Mouse (Mus musculus) v-Abl transformed pro-B cells (cell line): ENCODE results near the gene Cdkl5.

Experiments used
- in situ Hi-C, 2 experiments: fragments of 400-800 bp; cut with MboI; formaldehyde crosslinking; loops; one replicate each; pipeline ENCODE4 v1.15.1; 2025; ENCODE audit not compliant: unreplicated experiment in 2 of 2

The Cdkl5 gene

DNA sequence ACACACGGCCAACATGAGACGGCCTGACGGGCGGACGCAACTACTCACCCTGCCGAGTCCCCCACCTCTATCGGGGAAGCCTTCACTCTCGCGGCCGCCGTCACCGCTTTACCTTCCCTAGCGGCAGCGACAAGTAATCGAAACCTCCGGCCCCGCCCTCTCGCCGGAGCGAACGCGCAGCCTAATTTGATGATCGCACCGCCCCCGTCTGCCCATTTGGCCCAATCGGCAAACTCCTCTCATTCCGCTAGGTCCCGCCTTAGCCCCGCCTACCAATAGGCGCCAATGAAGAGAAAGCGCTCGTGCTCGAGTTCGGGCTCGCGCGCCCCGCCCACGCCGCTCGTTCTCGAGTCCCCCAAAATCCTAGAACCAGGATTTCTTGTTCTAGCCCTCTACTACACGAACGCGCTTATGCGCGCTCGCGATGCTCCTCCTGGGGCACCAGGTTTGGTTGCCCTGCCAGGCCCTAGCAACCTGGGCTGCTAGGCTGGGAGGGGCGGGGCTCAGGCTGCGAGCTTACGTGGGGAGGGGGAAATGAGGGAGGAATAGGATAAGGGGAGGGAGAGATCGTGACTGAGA is at the start of gene Cdkl5:
Cdkl5 (minus strand) TSS at position 162 of the 579 bp plus-strand sequence.
- in situ Hi-C loops: no loop called here

GRCm38 (mm10) chrX:161033235-161033803 is 38.8 kb upstream of the Cdkl5 start:
- in situ Hi-C loops: loop anchor here (5.0 to 25.0 kb wide), 10 partner anchors 96 to 1596 kb away; no protein-coding TSS in a partner anchor

GRCm38 (mm10) chrX:161032423-161032822 is 37.9 kb upstream of the Cdkl5 start:
- in situ Hi-C loops: loop anchor here (5.0 to 25.0 kb wide), 10 partner anchors 95 to 1595 kb away; no protein-coding TSS in a partner anchor

DNA sequence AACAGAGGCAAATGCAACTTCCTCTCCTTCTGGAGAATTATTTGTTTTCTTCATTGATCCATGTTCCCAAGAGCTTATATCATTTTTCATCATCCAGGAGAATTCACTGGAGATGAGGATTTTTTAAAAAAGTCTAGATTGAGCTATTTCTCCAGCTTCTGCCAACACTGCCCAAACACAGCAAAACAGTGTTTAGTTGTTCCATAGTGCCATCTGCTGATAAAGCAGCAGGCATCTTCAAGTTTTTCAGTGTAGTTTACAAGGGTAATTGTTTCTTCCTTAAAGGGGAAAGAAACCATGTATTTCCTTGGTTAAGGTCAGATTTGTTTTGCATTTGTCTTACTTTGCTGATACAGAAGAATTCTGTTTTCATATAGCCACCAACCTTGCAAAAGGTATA is 35.7 kb upstream of the Cdkl5 start:
- in situ Hi-C loops: loop anchor here (5.0 to 25.0 kb wide), 10 partner anchors 93 to 1593 kb away; no protein-coding TSS in a partner anchor

DNA sequence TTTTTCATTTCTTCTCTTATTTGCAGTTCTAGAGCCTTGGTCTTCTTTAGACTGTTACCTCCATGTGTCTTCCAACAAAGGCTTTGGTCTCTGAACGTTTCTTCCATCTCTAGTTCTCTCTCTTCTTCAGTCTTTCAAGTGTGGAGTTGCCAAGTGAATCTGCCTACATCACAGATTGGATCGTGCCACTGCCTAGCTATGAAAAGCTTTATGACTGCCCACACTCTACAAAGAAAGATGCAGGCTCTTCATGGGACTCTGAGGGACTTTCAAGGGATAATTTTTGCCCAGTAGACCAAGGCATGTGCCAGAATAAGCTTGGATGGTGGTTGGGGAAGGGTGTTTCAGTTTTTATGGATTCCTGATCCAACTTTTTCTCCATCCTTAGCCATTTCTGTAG is 30.0 kb upstream of the Cdkl5 start:
- in situ Hi-C loops: loop anchor here in 1 of 2 experiments (25.0 kb wide), 1 partner anchor 262 kb away; the partner anchor contains the start of gene Rs1

DNA sequence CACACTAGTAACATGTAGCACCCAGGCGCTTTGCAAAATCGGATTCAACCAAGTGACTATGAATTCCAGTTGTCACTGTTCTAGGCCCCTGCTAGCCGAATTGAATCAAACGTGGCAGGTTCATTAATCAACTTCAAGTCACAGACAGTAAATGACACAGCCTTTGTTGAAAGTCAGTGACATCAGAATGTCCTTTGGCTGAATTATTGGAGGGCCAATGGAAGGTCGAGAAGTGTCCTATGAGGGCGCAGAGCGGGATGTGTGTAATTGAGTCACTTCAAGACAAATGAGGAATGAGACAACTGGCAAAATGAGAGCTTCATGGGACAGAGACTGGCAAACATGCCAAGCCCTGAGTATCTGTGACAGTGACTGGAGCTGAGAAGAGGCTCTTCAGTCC is 27.0 kb upstream of the Cdkl5 start:
- in situ Hi-C loops: loop anchor here in 1 of 2 experiments (25.0 kb wide), 1 partner anchor 259 kb away; the partner anchor contains the start of gene Rs1

GRCm38 (mm10) chrX:161018179-161018578 is 23.7 kb upstream of the Cdkl5 start:
- in situ Hi-C loops: loop anchor here in 1 of 2 experiments (25.0 kb wide), 1 partner anchor 256 kb away; the partner anchor contains the start of gene Rs1

GRCm38 (mm10) chrX:161006272-161006671 is 11.8 kb upstream of the Cdkl5 start:
- in situ Hi-C loops: loop anchor here in 1 of 2 experiments (25.0 kb wide), 1 partner anchor 244 kb away; the partner anchor contains the start of gene Rs1

GRCm38 (mm10) chrX:160996051-160996450 is 1.5 kb upstream of the Cdkl5 start:
- in situ Hi-C loops: no loop called here

DNA sequence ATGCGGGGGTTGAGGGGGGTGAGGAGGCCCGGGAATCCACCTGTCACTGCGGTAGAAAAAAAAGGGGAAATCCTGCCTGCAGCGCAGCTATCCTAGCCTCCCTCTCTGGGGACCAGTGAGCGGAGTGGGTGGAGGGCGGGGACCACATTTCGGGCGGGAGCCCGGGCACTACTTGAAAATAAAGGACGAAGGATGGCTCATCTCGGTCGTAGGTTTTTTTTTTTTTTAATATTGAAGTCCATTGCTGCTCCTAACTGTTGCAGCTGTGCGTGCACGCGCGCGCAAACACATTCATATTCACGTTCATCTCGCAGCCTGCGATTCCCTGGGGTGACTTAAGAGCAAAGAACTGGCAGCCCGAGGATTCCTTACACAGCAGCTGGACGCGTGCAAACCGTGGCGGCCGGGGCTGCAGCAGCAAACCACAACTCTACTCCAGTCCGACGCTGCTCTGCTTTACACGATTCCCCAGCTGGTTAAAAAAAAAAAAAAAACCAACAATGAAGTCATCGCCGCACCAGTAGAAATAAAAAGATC is 695 bp upstream of the Cdkl5 start:
- in situ Hi-C loops: no loop called here

DNA sequence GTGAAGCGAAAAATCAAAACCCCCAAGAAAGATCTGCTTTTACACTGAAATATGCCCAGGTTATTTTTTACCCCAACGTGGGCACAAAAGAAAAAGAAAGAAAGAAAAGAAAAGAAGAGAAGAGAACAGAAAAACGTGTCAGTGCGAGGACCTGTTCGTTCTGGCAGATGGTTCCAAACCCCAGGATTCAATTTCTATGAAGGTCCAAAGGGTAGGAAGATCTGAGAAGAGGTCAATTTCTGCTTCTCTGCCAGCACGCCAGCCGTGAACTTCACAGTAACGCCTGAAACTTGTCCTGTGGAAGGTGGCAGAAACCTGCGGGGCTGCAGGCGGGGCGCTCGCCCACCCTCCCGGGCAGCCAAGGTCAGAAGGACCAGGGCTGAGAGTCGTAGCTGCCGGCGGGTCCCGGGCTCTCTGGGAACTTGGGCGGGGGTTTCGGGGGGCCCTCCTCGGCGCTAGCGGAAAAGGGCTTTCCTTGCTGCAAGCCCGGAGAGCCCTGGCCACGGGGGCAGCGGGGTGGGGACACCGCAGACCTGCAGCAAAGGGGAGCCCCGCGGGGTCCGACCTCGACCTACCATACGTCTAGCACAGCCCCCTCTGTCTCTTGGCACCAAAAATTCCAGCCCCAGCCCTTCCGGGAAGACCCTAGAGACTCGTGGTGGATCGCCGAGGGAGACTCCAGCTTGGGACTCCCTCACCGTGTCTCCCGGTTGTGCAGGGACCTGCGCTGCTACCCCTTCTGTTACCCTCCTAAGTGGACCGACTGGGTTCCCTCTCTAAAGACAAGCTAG is 560 bp downstream of the Cdkl5 start:
- in situ Hi-C loops: no loop called here

DNA sequence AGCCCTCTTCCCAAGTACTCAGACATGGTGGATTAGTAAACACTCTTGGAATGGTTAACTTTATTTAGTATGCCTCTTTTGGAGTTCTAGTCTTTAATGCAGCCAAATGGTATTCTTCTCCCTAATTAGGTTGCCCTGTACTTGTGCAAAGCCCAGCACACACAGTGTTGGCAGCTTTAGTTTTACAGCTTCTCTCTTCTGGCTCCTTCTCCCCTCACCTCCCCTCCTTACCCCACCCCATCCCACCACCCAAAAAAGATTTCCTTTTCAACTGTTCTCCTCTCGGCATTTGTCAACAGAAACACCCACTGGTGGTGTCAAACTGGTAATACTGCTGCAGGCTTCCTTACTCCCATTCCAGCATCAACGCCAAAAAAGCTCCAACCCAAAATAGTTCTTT is 1.8 kb downstream of the Cdkl5 start:
- in situ Hi-C loops: no loop called here

GRCm38 (mm10) chrX:160990276-160990675 is 4.2 kb downstream of the Cdkl5 start:
- in situ Hi-C loops: no loop called here

DNA sequence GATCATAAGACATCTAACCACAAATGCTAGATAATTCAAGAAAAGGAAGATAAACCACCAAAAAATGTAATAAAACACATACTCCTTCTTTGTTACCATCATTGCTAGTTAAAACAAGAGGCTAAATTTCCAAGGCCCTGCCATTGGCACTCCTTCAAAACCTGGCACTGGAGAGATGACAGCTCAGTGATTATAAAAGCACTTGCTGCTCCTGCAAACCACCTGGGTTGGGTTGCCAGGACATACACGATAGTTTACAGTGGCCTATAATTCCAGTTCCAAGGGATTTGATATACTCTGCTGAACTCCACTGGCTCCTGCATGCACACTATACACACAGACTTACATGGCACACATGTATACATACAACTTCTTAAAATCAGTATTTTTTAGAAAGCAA is 16.6 kb downstream of the Cdkl5 start:
- in situ Hi-C loops: no loop called here

GRCm38 (mm10) chrX:160971991-160972545 is 22.4 kb downstream of the Cdkl5 start:
- in situ Hi-C loops: no loop called here

DNA sequence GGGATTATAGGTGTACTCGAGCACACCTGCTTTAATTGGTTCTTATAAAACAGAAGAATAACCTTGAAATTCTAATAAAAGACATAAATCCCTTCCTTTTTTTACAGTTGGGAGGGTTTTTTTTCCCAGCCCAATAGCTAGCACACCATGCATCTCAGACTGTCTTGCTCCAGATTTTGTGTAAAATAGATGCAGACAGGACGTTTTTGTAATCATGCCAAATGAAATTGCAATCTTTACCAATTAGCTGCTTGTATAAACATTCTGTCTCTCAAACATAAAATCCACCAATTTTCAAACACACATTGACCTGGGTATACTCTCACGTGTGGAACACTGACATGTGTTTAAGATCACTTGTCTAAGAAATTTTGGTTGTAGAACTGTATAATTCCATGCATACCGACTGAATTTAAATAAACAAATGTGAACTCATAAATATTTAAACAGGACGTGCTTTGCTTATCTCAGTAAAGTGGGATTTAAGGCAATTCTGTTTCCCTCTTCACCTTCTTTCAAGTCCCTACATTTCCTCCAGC is 35.8 kb downstream of the Cdkl5 start:
- in situ Hi-C loops: no loop called here

DNA sequence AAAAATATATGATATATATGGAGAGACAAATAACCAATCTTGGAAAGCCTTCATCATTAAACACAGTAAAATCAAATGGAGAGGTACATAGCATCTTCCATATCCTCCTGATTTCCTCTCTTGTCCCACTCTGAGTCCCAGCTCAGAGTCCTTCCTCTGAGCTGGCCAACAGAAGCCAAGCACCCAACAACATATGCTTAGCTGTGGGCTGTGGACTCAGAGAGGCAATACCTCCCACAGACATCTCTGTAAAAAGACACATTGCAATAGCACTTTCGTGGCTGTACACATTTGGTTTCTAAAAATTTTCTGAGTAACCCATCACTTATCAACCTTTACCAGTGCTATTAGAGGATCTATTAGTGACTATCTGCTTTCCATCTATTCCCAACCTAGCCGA is 44.9 kb downstream of the Cdkl5 start:
- in situ Hi-C loops: loop anchor here in 1 of 2 experiments (25.0 kb wide), 1 partner anchor 762 kb away; no protein-coding TSS in a partner anchor

DNA sequence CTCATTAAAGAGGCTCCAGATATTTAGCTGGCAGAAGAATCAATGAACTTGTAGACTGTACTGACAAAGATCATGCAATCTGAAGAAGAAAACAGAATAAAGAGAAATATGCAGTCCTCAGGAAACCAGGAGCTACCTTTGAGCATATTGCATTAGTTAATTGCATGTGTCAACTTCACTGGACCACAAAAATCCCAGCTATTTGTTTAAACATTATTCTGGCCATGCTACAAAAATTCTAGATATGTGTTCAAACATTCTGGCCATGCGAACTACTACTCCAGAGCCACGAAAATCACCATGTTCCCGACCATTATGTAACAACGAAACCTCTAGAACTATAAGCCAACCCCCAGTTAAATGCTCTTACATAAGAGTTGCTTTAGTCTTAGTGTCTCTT is 49.8 kb downstream of the Cdkl5 start:
- in situ Hi-C loops: loop anchor here in 1 of 2 experiments (25.0 kb wide), 1 partner anchor 757 kb away; no protein-coding TSS in a partner anchor

DNA sequence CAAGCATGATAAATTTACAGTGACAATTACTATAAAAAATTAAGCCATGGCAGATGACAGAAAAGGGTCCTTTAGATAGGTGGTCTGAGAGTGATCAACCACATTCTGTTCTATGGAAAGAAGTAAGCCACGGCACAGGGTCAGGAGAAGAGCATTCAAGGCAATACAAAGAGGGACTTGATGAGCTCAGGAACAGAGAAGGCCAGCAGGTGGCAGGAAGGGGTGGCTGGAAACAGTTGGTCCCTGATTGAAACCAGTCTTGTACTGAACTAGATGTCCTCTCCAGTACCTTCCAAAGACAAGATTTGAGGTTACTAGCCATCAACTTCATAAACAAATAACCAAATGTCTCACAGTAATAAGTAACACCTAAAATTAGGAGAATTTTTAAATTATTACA is 59.0 kb downstream of the Cdkl5 start:
- in situ Hi-C loops: loop anchor here in 1 of 2 experiments (5.0 to 25.0 kb wide), 2 partner anchors 97 to 748 kb away; no protein-coding TSS in a partner anchor

- in situ Hi-C loops: loop anchor here (5.0 to 25.0 kb wide), 2 partner anchors 102 to 743 kb away; no protein-coding TSS in a partner anchor
Observed at GRCm38 (mm10) chrX:160930656-160931055, 63.8 kb downstream of the Cdkl5 start.
